Mouse (Mus musculus): Measurements from ENCODE around the gene Chka.

The Chka gene

GRCm38 (mm10) chr19:3846676-3847604 lies 4.6 kb upstream of the Chka start:
- peak; percentile 86 for DNase-seq (ENCODE audit: low read depth, low spot score)

- no peak for DNase-seq (ENCODE audit: low read depth, low spot score)
These were observed 3.9 kb upstream of the Chka start for GRCm38 (mm10) chr19:3847711-3848110.

- peak; percentile 83 for DNase-seq (ENCODE audit: low read depth, low spot score)
These were observed 3.3 kb upstream of the Chka start for GRCm38 (mm10) chr19:3848207-3848808.

GRCm38 (mm10) chr19:3849251-3849650 lies 2.3 kb upstream of the Chka start:
- no peak for DNase-seq (ENCODE audit: low read depth, low spot score)

- DNase-seq (ENCODE audit: low read depth, low spot score): no peak
These were observed 1.5 kb upstream of the Chka start for GRCm38 (mm10) chr19:3850076-3850475.

GRCm38 (mm10) chr19:3850847-3851469 lies 615 bp upstream of the Chka start:
- no peak for DNase-seq (ENCODE audit: low read depth, low spot score)

GRCm38 (mm10) chr19:3851979-3852681 lies 557 bp downstream of the Chka start:
- DNase-seq (ENCODE audit: low read depth, low spot score): peak; percentile 67

- DNase-seq (ENCODE audit: low read depth, low spot score): peak; percentile 62
These were observed 1.5 kb downstream of the Chka start for GRCm38 (mm10) chr19:3853121-3853520.

GRCm38 (mm10) chr19:3853891-3854290 lies 2.3 kb downstream of the Chka start:
- peak; percentile 49 for DNase-seq (ENCODE audit: low read depth, low spot score)

GRCm38 (mm10) chr19:3855091-3855490 lies 3.5 kb downstream of the Chka start:
- DNase-seq (ENCODE audit: low read depth, low spot score): peak; percentile 54

GRCm38 (mm10) chr19:3855601-3856000 lies 4.0 kb downstream of the Chka start:
- DNase-seq (ENCODE audit: low read depth, low spot score): peak; percentile 34

- DNase-seq (ENCODE audit: low read depth, low spot score): no peak
These were observed 5.6 kb downstream of the Chka start for GRCm38 (mm10) chr19:3857220-3857619.

- DNase-seq (ENCODE audit: low read depth, low spot score): no peak
These were observed 11.1 kb downstream of the Chka start for GRCm38 (mm10) chr19:3862713-3863112.

GRCm38 (mm10) chr19:3864960-3865359 lies 13.4 kb downstream of the Chka start:
- no peak for DNase-seq (ENCODE audit: low read depth, low spot score)

GRCm38 (mm10) chr19:3868290-3868689 lies 16.7 kb downstream of the Chka start:
- no peak for DNase-seq (ENCODE audit: low read depth, low spot score)

GRCm38 (mm10) chr19:3871468-3871867 lies 19.9 kb downstream of the Chka start:
- no peak for DNase-seq (ENCODE audit: low read depth, low spot score)

GRCm38 (mm10) chr19:3872373-3872772 lies 20.8 kb downstream of the Chka start:
- no peak for DNase-seq (ENCODE audit: low read depth, low spot score)

GRCm38 (mm10) chr19:3875045-3875444 lies 23.5 kb downstream of the Chka start:
- DNase-seq (ENCODE audit: low read depth, low spot score): no peak

GRCm38 (mm10) chr19:3880054-3880848 lies 28.7 kb downstream of the Chka start:
- no peak for DNase-seq (ENCODE audit: low read depth, low spot score)

- no peak for DNase-seq (ENCODE audit: low read depth, low spot score)
These were observed 30.6 kb downstream of the Chka start for GRCm38 (mm10) chr19:3882214-3882613.

All from A20 (cell line).